Mouse (Mus musculus) ZHBTc4 (cell line): Measurements from ENCODE around the gene Sgsh.

Experiments
- DNase-seq: peaks from one replicate; pipeline ENCODE4 v3.0.0-alpha.2; 2011; ENCODE audit warnings: low read depth, low spot score

Gene Sgsh

DNA sequence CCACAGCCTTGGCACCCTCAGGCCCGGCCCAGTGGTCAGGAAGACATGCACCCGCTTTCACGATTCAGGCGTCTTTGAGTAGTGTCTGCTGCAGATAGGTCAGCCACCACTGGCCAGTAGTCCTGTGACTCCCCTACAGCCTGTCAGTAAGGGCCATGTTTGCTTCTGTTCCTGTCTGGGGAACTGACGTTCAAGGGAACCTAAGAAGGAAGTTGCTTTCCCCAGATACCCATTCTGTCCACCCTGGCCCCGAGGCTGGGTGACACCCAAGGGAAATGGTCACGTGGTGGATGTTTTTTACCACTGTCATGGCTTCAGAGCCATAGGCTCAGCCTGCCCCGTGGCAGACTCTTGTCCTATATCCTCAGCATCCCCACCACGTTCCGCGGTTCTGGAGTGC, 22.0 kb upstream of the Sgsh start:
- DNase-seq = no peak

DNA sequence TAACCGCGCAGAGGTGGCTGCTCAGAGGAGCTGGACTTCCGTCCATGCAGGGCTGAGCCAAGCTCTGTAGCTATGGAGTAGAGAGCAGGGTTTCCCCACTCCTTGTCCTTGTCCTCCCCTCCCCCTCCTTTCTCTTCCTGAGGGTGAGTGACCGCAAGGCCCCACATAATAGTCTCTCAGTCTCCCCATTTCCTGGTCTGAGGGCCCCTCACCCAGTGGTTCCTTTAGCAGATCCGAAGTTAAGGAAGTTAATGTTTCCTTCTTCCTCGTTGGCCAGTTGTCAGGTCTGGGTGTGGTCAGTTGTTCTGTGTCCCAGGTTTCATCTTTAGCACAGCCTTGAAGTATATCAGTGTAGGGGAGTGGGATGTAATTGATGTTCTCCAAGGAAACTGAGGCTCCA, 20.1 kb upstream of the Sgsh start:
- DNase-seq = no peak

DNA sequence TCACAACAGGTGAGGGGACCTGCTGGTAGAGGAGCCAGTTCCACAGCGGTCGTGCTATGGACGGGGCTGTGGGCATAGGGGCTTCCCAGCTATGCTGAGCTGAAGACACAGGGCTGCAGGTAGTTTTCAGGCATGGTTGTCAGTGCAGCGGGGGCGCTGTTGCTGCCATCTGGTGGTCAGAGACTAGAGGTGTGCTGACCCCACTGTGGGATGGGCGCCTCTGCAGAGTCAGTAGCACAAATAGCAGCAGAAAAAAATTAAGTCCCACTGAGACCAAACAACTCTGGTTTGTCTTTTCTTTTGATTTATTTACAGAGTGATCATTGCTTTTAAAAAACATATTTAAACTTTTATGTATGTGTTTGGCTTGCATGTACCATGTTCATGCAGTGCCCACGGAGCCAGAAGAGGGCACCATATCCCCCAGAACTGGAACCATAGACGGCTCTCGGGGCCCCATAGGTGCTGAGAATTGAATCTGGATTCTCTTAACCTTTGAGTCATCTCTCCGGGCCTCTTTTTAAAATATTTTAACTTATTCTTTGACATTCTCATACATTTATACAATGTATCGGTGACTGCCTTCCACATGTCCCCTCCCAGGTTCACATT, 8.3 kb upstream of the Sgsh start:
- peak; percentile 87 for DNase-seq

DNA sequence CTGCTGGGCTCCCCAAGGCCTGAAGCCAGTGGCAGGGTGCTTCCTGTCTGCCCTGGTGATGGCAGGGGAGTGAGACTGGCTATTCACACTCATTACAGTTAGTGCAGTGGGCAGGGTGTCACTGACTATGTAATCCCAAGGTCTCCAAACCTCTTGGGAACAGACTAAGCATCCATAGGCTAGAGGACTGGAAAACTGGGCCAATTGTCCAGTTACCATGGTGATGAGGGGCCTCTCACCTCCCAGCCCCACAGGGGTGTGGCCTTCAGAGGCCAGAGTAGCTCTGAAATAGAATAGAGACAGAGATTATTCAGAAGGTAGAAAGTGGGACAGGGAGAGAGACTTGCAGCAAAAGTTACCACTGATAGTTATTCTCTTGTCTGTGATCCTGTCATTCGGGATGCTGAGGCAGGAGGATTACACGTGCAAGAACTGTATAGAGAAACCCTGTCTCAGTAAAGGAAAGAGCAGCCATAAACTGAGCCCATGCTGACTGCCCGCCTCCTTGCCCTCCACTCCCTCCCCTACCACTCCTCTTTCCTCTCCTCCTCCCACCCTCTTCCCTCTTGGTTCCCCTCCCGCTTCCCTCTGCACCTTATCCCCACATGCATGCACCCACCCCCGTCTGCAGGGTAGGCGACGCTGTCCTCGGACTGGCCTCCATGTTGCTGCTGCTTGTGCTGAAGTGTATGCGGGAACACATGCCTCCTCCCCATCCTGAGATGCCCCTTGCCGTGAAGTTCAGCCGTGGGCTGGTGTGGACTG, 7.6 kb upstream of the Sgsh start:
- DNase-seq = no peak

- no peak for DNase-seq
These were observed 3.8 kb upstream of the Sgsh start for GRCm38 (mm10) chr11:119359089-119359488.

GRCm38 (mm10) chr11:119354798-119355442, 416 bp downstream of the Sgsh start:
- no peak for DNase-seq

- DNase-seq = no peak
These were observed 1.4 kb downstream of the Sgsh start for GRCm38 (mm10) chr11:119353946-119354345.

GRCm38 (mm10) chr11:119352113-119352512, 3.2 kb downstream of the Sgsh start:
- no peak for DNase-seq

GRCm38 (mm10) chr11:119347125-119347524, 8.2 kb downstream of the Sgsh start:
- no peak for DNase-seq

DNA sequence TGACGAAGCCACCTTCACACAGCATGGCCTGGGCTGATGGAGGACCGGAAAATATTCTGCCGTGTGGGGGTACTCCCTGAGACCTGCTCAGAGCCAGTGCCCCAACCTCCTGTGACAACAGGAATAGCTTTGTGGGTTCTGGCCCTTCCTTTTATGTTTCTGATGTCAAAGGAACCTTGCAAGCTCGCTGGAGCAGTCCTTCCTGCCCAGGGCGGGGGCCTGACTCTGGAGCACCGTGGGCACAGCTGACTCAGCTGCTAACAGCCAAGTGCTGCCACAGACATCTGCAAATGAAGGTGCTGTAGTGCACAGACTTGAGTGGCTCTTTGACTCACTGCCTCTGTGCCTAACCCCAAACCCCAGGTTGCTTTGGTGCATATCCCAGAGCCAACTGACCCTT, 10.5 kb downstream of the Sgsh start:
- DNase-seq = no peak

DNA sequence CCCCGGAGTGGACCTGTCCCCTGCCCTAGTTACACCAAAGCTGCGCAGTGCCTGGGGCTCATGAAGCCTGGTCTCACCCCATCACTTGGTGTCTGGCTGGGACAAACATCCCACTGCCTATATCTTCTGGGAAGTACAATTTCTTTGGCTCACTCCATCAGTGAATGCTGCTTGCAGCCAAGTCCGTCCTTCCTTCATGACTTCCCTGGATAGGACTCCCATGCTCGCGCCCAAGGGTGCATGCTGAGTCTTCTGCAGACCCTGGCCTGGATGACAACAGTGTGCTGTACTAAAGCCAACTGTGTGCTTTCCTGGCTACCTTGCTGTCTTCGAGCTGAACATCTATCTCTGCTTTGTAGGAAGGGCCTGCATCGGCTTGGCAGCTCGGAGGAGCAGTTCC, 11.2 kb downstream of the Sgsh start:
- no peak for DNase-seq

- DNase-seq = peak; percentile 81
These were observed 15.7 kb downstream of the Sgsh start for GRCm38 (mm10) chr11:119339637-119340036.

- DNase-seq = no peak
These were observed 16.2 kb downstream of the Sgsh start for GRCm38 (mm10) chr11:119339179-119339578.

DNA sequence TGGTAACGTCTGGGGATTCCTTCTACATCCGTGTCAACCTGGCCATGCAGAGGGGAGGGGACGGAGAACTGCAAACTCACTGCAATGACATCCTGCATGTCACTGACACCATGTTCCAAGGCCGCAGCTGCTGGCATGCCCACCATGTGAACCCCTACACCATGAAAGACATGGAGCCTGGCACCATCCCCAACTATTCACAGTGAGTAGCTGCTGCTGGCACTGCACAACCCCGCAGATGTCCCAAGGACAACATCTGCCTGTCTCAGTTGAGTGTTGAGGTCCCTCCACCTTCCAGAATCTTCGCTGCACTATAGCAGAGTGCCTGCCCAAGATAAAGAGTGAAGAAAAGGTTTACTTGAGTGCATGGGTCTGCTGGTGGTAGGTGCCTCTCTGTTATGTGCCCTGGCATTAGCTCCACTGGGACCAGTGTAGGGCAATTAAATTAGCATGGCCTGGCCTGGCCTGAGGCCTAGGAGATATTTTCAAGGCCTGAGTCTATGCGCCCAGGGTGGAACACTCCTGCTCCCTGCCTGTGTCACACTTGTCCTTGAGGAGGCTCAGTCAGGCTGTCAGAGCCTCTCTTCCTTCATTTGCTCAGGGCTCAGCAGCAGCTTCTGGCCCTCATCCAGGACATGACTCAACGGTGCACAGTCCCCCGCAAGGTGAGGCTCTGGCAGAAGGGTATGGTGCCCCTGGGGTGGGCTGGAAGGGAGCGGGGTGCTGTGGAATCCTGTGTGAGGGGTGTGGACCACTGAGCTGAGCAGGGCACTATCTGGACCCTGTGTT, 16.9 kb downstream of the Sgsh start:
- no peak for DNase-seq

- DNase-seq = peak; percentile 26
These were observed 23.4 kb downstream of the Sgsh start for GRCm38 (mm10) chr11:119331970-119332369.

DNA sequence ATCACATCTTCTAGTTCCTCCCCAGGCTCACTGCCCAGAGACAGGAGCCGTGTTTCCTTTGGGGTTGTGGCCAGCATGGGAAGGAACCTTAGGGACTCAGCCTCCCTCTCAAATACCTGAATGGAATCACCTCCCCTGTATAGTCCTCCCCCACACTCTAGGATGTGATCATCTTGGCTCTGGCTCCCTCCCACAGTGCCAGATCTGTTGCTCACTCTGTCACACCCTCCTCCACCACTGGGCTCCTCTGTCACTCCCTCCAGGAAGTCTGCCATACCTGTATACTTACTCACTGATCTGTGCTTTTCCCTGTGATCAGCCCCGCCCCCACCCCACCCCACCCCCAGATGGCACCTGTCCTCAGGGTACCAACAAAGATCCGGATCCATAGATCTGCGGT, 24.7 kb downstream of the Sgsh start:
- no peak for DNase-seq

DNA sequence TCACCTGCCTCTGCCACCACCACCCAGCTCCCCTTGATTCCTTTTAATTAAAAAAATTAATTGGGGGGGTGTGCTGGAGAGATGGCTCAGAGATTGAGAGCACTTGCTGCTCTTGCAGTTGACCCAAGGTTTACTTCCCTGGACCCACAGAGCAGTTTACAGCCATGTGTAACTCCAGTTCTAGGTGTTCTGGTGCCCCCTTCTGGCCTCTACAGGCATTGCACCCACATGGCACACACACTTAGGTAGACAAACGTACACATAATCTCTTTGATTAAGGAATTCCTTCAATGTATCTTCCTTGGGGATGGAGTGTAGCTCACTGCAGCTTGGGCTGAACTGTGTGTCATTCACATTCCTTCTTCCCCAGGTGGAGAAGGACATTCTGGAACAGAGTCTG, 30.3 kb downstream of the Sgsh start:
- DNase-seq = peak; percentile 87

DNA sequence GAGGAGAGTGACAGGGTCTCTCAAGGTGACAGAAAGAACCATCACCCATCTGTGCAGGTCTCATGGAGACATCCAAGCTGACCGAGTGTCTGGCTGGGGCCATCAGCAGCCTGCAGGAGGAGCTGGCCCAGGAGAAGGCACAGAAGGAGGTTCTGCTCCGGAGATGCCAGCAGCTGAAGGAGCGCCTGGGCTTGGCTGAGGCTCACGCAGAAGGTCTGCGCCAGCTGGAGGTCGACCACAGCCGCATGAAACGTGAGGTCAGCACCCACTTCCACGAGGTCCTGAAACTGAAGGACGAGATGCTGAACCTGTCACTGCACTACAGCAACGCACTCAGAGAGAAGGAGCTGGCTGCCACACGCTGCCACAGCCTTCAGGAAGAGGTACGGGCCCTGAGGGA, 32.8 kb downstream of the Sgsh start:
- DNase-seq = no peak

GRCm38 (mm10) chr11:119316720-119317119, 38.6 kb downstream of the Sgsh start:
- no peak for DNase-seq

DNA sequence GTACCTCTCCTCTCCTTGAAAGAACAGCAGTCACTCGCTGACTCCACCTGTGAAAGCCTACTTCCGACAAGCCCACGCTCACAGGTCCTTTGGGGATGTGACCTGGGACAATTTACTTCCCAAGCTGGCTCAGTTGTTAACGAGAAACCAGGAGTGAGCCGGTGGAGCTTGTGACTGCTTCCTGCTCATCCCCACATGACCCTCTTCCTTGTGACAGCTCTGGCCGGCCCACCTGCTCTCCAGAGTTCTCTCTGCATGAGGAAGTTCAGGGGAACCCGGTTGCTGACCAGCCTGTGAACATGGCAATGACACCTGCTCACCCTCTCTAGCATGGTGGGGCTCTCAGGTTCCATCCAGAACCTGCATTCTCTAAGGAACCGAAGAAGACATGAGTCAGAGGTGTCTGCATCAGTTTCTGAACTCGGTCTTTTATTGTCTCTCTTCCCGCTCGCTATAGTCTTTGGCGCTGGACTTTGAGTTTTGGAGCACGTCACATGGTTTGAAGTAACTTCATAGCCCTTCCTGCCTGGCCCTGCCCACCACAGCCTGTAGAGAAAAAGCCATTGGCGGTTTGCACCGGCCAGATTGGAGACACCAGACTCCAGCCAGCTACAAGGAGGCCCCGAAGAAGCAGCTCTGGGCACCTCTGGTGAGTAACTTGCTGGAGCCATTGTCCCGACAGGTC, 40.9 kb downstream of the Sgsh start:
- DNase-seq = no peak

DNA sequence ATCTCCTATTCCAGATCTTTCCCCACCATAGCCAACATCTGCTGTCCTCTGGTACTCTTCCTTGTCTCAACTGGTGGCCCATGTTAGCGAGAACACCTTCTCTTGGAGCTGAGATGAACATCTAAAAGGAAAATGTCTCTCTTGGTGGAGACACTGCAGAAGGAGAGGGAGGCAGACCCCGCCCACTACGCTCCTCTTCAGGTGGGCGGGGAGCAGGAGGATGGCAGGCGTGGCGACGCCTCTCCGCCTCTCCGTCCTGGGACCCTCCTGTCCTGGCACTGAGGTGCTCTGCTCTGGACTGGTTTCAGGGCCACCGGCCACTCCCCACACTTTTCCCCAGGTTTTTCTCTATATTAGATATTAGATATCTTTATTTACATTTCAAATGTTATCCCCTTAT, 44.7 kb downstream of the Sgsh start:
- peak; percentile 64 for DNase-seq

DNA sequence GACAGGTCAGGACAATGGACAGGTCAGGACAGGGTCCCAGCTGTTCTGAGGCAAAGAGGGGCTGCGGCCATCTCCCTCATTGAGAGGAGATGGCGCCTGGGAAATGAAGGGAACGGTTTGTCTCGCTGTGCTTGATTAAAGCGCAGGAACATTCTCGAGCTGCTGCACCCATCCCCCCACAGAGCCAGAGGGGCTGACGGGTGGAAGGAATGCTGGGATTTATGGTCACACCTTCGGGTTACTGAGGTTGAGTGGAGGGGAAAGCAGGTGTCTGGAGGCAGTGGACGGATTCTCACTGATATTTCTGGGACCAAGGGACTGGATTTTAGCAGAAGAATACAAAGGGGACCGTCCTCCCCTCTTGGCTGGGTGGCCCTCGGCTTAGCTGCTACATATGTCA, 47.4 kb downstream of the Sgsh start:
- DNase-seq = no peak
